Mouse (Mus musculus) thymus, adult 18-20 months (tissue): ENCODE measurements around the gene Spink8.

Experiments used
- DNase-seq, 2 experiments: peaks; one replicate each; pipeline ENCODE4 v3.0.0; 2022; ENCODE audit warnings: mixed read lengths in 2 of 2

Gene Spink8

DNA sequence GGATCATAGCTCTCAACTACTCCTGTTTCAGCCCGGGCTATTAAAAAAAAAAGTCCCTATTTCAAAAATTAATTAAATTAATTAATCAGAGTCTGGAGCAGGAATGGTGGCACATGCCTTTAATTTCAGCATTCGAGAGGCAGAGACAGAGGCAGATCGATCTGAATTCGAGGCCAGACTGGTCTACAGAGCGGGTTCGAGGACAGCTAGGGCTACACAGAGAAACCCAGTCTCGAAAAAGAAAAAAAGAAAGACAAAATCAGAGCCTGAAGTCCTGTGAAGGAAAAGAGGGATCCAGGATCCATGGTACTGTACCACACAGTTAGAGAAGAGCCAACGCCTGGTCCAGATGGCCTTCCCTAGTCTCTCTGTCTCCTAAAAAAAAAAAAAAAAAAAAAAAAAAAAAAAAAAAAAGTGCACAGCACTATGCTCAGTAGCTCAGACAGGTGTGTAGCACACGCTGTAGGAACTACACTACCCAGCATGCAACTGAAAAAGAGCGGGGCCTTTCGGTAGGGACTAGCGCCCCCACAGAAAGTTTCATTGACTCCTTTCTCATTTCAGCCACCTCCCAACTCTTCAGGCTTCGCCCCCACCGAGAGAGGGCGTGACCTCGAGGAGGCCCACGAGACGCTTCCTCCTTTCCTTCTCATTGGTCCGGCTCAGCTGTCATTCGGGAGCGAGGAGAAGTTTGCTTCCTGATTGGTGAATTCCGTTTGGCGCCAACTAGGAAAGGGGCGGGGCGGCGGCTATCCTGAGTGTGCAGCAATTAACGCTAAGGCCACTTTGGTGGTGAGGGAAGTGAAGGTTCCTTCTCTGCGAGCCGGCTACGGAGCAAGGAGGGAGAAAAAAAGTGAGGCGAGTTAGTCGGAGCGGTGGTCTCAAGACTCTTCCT lies 63.0 kb downstream of the Spink8 start, which contains the start of gene Cdc25a:
Cdc25a (plus strand) TSS at position 783 of the 895 bp plus-strand sequence.
- peak; percentile 95 to 99 for DNase-seq

DNA sequence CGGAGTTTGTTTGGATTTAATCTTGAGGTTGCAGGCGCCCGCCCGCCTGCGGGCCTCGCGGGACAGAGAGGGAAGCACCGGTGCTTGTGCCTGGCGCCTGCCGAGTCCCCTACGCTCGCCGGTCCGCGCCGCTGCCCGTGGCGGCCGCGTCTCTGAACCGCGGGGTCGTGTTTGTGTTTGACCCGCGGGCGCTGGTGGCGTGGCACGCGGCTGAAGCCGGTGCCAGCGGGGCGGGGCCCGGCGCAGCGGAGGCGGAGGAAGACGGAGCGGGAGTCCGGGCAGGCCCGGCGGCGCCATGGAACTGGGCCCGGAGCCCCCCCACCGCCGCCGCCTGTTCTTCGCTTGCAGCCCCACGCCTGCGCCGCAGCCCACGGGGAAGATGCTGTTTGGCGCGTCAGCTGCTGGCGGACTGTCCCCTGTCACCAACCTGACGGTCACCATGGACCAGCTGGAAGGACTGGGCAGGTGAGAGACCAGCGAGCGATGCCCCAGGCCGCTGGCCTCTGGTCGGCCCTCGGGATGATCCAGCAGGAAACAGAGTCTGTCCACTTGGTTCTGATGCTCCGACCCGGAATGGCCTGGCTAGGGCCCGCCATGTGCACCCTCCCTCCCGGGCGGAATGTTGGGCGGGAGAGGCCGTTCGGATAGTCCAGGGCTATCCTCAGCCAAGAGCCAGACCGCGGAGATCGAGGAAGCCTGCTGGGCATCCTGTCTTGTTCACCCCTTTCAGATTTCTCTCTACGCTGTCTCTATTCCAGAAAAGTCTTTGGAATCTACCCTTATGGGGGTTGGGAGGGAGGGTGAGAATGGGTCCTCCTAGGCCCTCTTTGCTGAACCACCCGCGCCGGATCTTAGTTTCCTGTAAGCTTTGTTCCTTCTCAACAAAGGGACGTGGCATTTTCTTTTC lies 63.9 kb downstream of the Spink8 start:
- peak; percentile 36 to 41 for DNase-seq
